Mouse (Mus musculus) lung, postnatal 0 days (tissue): ENCODE data around the gene Klc1.

Experiments used
- CTCF ChIP-seq: IDR thresholded peaks from 2 replicates; pipeline ENCODE4 v1.5.1; 2016; ENCODE audit warnings: antibody characterized with exemption, mild to moderate bottlenecking
- EP300 ChIP-seq: IDR thresholded peaks from 2 replicates; pipeline ENCODE4 v1.6.1; 2016; ENCODE audit warnings: antibody characterized with exemption, mild to moderate bottlenecking, control low read depth

- TF ChIP-seq EP300 = no peak
- no peak for TF ChIP-seq CTCF
These were observed 3.9 kb upstream of the Klc1 start for GRCm38 (mm10) chr12:111754710-111755109.
